Mouse (Mus musculus): ENCODE data around the gene S100pbp. TPM values are rescaled to one million over a fixed set of nuclear protein-coding genes. Genes with fewer than 3 reads are reported as not detected.

Gene S100pbp
- 14.3 TPM for polyA plus RNA-seq (2017; shearing (Covaris generic))

GRCm38 (mm10) chr4:129189542-129190519 is at the start of gene S100pbp, which contains the start of gene Yars:
Gene S100pbp (minus strand): TSS chr4:129189727.
Gene Yars (plus strand): TSS chr4:129189760.

GRCm38 (mm10) chr4:129136579-129137391 is 52.7 kb downstream of the S100pbp start, which contains the start of gene Fndc5:
Gene Fndc5 (plus strand): TSS chr4:129136999.

GRCm38 (mm10) chr4:129121569-129122086 is 67.9 kb downstream of the S100pbp start, which contains the start of gene Hpca:
Gene Hpca (minus strand): TSS chr4:129122036.

DNA sequence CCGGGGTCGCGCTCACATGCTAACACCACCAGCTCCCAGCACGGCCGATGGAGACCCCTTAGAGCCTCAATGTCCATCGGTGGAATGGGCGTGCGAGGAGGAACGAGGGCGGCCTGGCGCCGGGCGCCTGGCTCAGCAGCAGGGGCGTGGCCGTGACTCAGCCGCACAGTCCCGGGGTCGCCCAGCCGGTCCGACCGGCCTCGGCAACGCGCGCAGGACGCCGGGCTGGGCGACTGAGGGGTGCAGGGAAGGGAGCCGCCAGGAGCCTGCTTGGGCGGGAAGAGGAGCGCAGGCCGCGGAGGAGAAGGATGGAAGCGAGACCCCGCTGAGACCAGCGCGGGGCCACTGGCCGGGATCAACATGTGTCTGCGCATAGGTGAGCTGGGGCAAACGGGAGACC is 84.2 kb downstream of the S100pbp start, which contains the start of gene Tmem54:
Gene Tmem54, plus strand, starts transcription at position 193 of the 400 bp plus-strand sequence.

Other genes starting within 250 kb of the S100pbp start
- gene Azin2, start 227.3 kb downstream of the S100pbp start, polyA plus RNA-seq (2017; shearing (Covaris generic)) = 0.35 TPM
- gene Ak2, start 197.8 kb downstream of the S100pbp start, polyA plus RNA-seq (2017; shearing (Covaris generic)) = 141 TPM
- gene Rnf19b, start 131.5 kb downstream of the S100pbp start, polyA plus RNA-seq (2017; shearing (Covaris generic)) = 44.8 TPM
- not detected for gene Tmem54, start 84.2 kb downstream of the S100pbp start, polyA plus RNA-seq (2017; shearing (Covaris generic))
- gene Hpca, start 67.7 kb downstream of the S100pbp start, polyA plus RNA-seq (2017; shearing (Covaris generic)) = not detected
- 0.06 TPM for gene Fndc5, start 52.7 kb downstream of the S100pbp start, polyA plus RNA-seq (2017; shearing (Covaris generic))
- 45.5 TPM for gene Yars, start within 50 bp of the S100pbp start, polyA plus RNA-seq (2017; shearing (Covaris generic))
- gene C77080, start 71.7 kb upstream of the S100pbp start, polyA plus RNA-seq (2017; shearing (Covaris generic)) = 0.56 TPM
- gene Sync, start 97.9 kb upstream of the S100pbp start, polyA plus RNA-seq (2017; shearing (Covaris generic)) = 0.32 TPM
- 328 TPM for gene Rbbp4, start 145.6 kb upstream of the S100pbp start, polyA plus RNA-seq (2017; shearing (Covaris generic))
- 66.5 TPM for gene Zbtb8os, start 146.0 kb upstream of the S100pbp start, polyA plus RNA-seq (2017; shearing (Covaris generic))
- 9.9 TPM for gene Zbtb8a, start 188.4 kb upstream of the S100pbp start, polyA plus RNA-seq (2017; shearing (Covaris generic))